Mouse (Mus musculus) adrenal gland (tissue): Measurements from ENCODE around the gene Dbt.

ENCODE experiments used
- intact Hi-C: fragments of 180-260 bp; cut with DNase I; formaldehyde crosslinking; loops from one replicate; pipeline ENCODE4 v1.15.1; 2025
- long read RNA-seq, 2 experiments: library from polyadenylated mRNA; unstranded; transcript quantifications; one replicate each; pipeline ENCODE4 v2.0.0; 2020; ENCODE audit warnings: borderline replicate concordance in 1 of 2; ENCODE audit not compliant: insufficient replicate concordance in 1 of 2

Gene Dbt
- long read RNA-seq, experiment 1, transcript Dbt-201 (11 exons, 3,301 nt): major isoform, 20 of 24 reads
- long read RNA-seq, experiment 1, partial matches to known transcripts: 3 of 24 reads
- long read RNA-seq, experiment 1, other reads (novel, unspliced or antisense): 1 of 24 reads
- long read RNA-seq, experiment 2, transcript Dbt-201 (11 exons, 3,301 nt): major isoform, 21 of 30 reads
- long read RNA-seq, experiment 2, partial matches to known transcripts: 7 of 30 reads
- long read RNA-seq, experiment 2, other reads (novel, unspliced or antisense): 2 of 30 reads

GRCm38 (mm10) chr3:116512904-116513716 lies at the start of gene Dbt:
Gene Dbt, plus strand, starts transcription at chr3:116513070.
- intact Hi-C loops: loop anchor here (5.0 kb wide), 1 partner anchor 181 kb away; no protein-coding TSS in a partner anchor

DNA sequence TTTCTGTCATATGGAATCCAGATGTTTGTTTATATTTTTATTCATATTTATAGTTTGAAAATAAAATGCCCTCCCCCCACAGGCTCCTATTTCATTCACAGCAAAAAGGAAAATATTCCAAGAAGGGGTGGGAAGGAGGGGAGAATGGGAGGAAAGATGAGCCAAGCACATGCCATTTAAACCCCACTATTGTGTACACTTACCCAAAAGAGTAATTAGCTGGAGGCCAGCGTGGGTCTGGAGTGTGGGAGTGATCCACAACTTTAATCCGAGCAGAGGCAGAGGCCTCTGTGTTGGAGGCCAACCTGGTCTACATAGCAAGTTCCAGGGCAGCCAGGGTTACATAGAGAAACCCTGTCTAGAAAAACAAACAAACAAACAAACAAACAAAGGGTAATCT lies 48.6 kb upstream of the Dbt start:
- intact Hi-C loops: no loop called here

- intact Hi-C loops: no loop called here
Measured at GRCm38 (mm10) chr3:116465709-116466108, 47.2 kb upstream of the Dbt start.

GRCm38 (mm10) chr3:116474602-116475001 lies 38.3 kb upstream of the Dbt start:
- intact Hi-C loops: no loop called here

DNA sequence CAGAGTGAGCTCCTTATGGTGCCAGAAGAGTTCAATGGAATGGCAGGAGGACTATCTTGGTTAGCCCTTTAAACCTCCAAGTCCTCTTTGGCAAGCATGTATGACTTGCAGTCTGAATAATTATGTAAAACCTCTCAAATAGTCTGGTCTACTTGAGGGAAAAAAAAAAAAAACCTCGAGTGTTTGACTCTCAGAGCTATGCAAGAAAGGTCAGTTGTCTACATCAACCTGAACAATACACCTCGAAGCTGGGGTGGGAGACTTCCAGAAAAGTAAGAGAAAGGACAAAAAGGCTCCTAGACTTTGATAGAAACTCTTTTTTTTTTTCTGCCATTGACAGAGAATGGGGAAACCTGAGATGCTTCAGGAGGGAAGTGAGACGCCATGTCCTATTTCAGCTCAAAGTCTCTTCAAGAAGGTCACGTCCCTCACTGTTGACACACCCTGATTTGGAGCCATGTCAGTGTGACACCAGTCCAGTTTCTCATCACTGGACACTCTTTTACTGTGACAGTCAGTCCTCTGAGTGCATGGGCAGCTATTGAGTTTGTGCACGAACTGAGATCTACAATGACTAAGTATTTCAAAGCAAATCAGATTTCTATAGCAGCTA lies 36.1 kb upstream of the Dbt start:
- intact Hi-C loops: no loop called here

DNA sequence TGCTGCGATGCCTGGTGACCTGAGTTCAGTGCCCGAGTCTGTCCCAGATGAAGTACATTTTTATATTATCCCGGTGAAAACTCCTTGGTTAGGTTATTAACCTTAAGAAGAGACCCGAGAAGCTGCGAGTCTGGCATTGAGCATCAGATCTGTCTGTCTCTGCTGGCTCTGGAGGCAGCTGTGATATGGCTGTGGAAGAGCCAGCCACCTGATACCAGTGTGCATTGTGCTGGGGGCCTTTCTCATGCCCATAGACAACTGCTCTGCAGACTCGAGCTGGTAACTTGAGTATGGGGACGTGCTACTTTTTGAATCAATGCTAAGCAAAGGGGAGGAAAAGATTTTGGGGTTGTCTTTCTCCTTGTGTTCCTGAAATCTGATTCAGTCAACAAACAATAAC lies 35.5 kb upstream of the Dbt start:
- intact Hi-C loops: no loop called here

GRCm38 (mm10) chr3:116480119-116480518 lies 32.8 kb upstream of the Dbt start:
- intact Hi-C loops: loop anchor here (5.0 to 10.0 kb wide), 2 partner anchors 48 to 455 kb away; no protein-coding TSS in a partner anchor

GRCm38 (mm10) chr3:116480937-116481336 lies 31.9 kb upstream of the Dbt start:
- intact Hi-C loops: loop anchor here (5.0 to 10.0 kb wide), 2 partner anchors 49 to 456 kb away; no protein-coding TSS in a partner anchor

- intact Hi-C loops: loop anchor here (5.0 to 10.0 kb wide), 2 partner anchors 50 to 458 kb away; no protein-coding TSS in a partner anchor
Measured at GRCm38 (mm10) chr3:116482724-116483123, 30.1 kb upstream of the Dbt start.

GRCm38 (mm10) chr3:116483271-116483670 lies 29.6 kb upstream of the Dbt start:
- intact Hi-C loops: loop anchor here (5.0 to 10.0 kb wide), 2 partner anchors 51 to 458 kb away; no protein-coding TSS in a partner anchor

GRCm38 (mm10) chr3:116490920-116491319 lies 21.9 kb upstream of the Dbt start:
- intact Hi-C loops: loop anchor here (5.0 kb wide), 1 partner anchor 149 kb away; no protein-coding TSS in a partner anchor

DNA sequence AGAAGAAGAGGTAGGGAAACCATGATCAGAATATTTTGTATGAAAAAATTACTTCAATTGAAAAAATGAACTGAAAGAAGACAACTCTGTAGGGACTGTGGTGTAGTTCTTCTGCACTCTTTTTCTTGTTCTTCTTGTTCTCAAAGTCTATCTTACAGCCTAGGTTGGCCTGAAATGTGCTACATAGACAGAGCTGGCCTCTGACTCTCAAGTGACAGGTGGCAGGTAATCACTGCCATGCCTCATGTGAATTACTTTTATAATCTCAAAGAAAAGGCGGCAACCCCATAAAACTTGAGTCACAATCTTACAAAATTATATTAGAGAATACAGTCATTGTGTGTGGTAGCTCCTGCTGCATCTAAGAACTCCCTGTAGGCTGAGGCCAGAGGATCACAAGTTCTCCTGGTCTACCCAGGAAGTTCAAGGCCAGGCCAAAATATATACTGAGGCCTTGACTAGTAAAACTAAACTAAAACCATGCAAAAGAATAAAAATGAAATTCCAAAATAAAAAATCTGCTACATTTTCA lies 20.9 kb upstream of the Dbt start:
- intact Hi-C loops: loop anchor here (5.0 kb wide), 1 partner anchor 150 kb away; no protein-coding TSS in a partner anchor

DNA sequence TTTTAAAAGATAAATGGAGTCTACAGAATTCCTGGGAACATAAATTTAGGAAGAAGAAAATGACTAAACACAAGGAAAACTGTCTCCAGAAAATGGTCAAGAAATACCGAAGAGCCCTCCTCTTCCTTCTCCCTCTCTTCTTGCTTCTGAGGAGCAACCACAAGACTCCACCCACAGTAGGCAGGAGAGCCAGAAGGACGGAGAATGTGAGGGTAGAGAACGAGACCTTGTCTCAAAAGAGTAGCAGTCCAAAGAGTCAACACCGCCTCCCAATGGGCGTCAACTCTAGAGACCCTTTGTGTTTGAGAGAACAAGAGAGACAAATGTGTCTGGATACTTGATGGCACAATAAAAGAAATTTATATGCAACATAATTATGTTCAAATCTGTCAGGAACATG lies 19.2 kb upstream of the Dbt start:
- intact Hi-C loops: loop anchor here (5.0 kb wide), 1 partner anchor 151 kb away; no protein-coding TSS in a partner anchor

GRCm38 (mm10) chr3:116495671-116496070 lies 17.2 kb upstream of the Dbt start:
- intact Hi-C loops: no loop called here

GRCm38 (mm10) chr3:116507772-116508351 lies 5.0 kb upstream of the Dbt start, which contains the start of gene Rtca:
Gene Rtca, minus strand, starts transcription at chr3:116508208.
- intact Hi-C loops: loop anchor here (5.0 kb wide), 1 partner anchor 69 kb away; no protein-coding TSS in a partner anchor

GRCm38 (mm10) chr3:116512151-116512903 lies 543 bp upstream of the Dbt start:
- intact Hi-C loops: loop anchor here (5.0 kb wide), 1 partner anchor 180 kb away; no protein-coding TSS in a partner anchor

DNA sequence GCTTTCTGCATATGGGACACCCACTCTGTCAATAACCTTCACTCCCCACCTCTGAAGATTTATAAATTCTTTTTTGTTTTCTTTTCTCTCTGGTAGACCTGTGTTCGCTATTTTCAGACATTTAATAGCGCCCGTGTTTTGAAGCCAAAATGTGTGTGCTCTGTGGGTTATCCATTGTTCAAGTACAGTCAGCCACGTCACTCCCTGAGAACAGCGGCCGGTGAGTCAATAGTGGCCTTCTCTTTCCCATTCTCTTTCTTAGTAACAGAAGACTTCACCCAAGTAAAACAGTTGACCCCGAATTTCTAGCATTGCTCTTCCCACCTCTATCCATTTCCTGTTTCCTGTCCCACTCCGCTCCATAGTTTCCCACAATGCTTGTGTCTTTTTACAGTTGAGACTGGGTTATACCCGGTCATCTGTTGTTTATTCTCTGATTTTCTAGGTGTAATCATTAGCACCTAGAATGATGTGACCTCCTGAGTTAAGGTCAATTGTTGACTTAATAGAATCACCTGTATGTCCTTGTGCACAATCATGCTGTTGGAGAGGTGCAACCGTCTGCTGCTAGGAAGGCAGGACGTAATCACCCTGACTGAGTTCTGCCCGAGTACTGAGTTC lies 7.4 kb downstream of the Dbt start:
- intact Hi-C loops: no loop called here

- intact Hi-C loops: no loop called here
Measured at GRCm38 (mm10) chr3:116529741-116530140, 16.9 kb downstream of the Dbt start.

DNA sequence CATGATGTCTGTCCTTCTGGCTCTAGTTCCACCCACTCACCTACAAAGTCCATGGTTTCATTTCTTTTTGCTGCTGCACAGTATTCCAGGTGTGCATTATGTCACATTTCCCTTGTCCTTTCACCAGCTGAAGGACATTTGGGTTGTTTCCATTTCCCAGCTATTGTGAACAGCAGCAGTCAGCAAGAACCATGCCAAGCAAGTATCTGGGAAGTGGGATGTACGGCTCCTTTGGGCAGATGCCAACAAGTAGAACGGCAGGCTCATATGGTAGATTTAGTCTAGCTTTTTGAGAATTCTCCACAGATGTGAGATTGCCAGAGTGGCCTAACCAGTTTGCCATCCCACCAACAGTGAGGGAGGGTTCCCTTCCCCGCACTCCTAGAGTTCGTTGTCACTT lies 18.0 kb downstream of the Dbt start:
- intact Hi-C loops: no loop called here
